Mouse (Mus musculus) inflammation-experienced regulatory T-cells, adult 16 weeks (primary cell): Measurements from ENCODE around the gene Olfr961. TPM values are rescaled to one million over a fixed set of nuclear protein-coding genes. Genes with fewer than 3 reads are reported as not detected.

ENCODE experiments used
- polyA plus RNA-seq: library from polyadenylated mRNA; unstranded; fragments of 100-300 nt; shearing (Covaris generic); gene quantifications from one replicate; pipeline ENCODE4 v1.2.1, GENCODE M21; 2017

Gene Olfr961
- not detected for polyA plus RNA-seq

DNA sequence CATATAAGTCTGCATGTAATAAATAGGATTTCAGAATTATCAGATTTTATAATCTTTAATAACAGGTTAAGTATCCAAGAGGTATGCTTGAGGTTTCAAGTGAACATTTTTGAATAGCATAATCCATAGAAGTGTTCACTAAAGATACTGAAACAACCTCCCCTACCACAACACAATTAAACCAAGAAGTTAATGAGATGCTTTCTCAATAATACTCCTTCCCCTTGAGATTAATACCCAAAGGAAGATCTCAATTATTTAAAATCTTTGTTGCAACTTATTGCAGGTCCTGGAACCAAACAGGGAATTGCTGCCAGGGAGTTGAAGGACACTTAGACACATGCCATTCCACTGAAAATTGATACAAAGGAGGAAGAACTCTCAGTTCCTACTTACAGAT is at the start of gene Olfr961:
Gene Olfr961 (plus strand): TSS at position 301 of the 400 bp plus-strand sequence.

DNA sequence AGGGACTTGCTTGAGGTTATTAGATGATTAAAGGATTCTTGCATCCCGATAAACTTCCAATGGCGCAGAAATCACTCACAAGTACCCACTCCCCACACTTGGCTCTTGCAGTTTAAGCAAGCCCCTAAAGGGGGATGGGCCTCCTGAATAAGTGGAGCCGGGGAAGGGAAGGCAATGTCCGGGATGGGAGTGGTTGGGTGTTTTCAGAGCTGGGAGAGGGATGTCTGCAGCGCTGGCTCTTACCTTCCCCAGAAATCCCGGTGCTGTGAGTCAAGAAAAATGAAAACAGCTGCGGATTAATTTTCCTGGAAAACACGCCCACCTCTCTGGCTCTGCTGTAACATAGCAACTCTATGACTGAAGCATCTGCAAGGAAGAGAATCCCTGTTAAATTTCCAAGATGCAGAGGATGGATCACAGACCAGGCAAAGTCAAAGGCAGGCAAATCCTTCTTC is 40.9 kb upstream of the Olfr961 start, which contains the start of gene AW551984:
Gene AW551984 (minus strand): TSS at position 405 of the 455 bp plus-strand sequence.

DNA sequence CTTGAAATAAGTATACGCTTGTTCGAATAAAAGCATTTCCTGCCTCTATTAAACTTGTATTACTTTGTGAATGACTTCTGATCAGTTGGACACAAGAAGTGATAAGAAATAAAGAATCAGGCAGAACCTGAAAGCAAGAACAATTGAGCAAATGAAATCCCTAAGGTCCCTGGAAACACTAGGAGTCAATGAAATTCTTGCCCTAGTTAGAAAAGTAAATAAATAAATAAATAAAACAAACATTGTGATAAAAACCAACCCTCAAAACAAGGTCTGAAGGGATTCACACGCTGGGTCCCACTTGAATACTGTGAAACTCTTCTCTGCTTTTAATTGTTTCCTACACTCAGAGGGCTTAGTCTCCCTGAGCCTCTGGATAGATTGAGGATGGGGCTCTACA is 34.5 kb upstream of the Olfr961 start, which contains the start of gene Olfr148:
Gene Olfr148 (plus strand): TSS at position 301 of the 400 bp plus-strand sequence.

DNA sequence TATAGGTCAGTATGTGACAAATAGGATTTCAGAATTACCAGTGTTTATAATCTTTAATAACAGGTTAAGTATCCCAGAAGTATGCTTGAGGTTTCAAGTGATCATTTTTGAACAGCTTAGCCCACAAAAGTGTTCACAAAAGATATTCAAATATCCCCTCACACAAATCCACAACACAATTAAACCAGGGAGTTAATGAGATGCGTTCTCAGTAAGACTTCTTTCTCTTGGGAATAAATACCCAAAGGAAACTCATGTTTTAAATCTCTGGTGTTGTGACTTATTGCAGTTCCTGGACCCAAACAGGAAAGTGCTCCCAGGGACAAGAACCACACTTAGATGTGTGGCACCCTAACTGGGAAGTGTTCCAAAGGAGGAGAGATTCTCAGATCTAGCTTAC is 23.8 kb upstream of the Olfr961 start, which contains the start of gene Olfr960:
Gene Olfr960 (plus strand): TSS at position 301 of the 400 bp plus-strand sequence.

DNA sequence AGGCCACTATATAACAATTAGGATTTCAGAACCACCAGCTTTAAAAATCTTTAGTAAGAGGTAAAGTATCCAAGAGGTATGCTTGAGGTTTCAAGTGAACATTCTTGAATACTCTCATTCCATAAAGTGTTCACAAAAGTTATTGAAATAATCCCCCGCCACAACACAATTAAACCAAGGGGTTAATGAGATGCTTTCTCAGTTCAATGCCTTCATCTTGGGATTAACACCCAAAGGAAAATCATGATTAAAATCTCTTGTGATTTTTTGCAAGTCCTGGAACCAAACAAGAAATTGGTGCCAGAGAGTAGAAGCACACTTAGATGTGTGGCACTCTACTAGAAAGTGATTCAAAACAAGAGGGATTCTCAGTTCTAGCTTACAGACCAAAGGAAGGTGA is 22.0 kb downstream of the Olfr961 start, which contains the start of gene Olfr963:
Gene Olfr963 (plus strand): TSS at position 301 of the 400 bp plus-strand sequence.

Other genes starting within 250 kb of the Olfr961 start
- gene Olfr952, start 217.9 kb upstream of the Olfr961 start, polyA plus RNA-seq, result not detected
- gene Olfr954, start 188.4 kb upstream of the Olfr961 start, polyA plus RNA-seq, result not detected
- gene Olfr955, start 173.1 kb upstream of the Olfr961 start, polyA plus RNA-seq, result not detected
- not detected for gene Olfr44, start 151.1 kb upstream of the Olfr961 start, polyA plus RNA-seq
- gene Olfr957, start 129.3 kb upstream of the Olfr961 start, polyA plus RNA-seq, result not detected
- gene Olfr958, start 91.0 kb upstream of the Olfr961 start, polyA plus RNA-seq, result not detected
- gene Olfr959, start 69.5 kb upstream of the Olfr961 start, polyA plus RNA-seq, result not detected
- gene AW551984, start 40.7 kb upstream of the Olfr961 start, polyA plus RNA-seq, result 0.18 TPM
- gene Olfr148, start 34.4 kb upstream of the Olfr961 start, polyA plus RNA-seq, result not detected
- not detected for gene Olfr960, start 23.7 kb upstream of the Olfr961 start, polyA plus RNA-seq
- gene Olfr963, start 22.1 kb downstream of the Olfr961 start, polyA plus RNA-seq, result not detected
- not detected for gene Olfr149, start 62.0 kb downstream of the Olfr961 start, polyA plus RNA-seq
- gene Olfr965, start 66.3 kb downstream of the Olfr961 start, polyA plus RNA-seq, result not detected
- not detected for gene Olfr150, start 85.9 kb downstream of the Olfr961 start, polyA plus RNA-seq
- not detected for gene Olfr967, start 101.2 kb downstream of the Olfr961 start, polyA plus RNA-seq
- gene Olfr968, start 138.2 kb downstream of the Olfr961 start, polyA plus RNA-seq, result not detected
- gene Olfr969, start 145.9 kb downstream of the Olfr961 start, polyA plus RNA-seq, result not detected
- gene Olfr970, start 163.8 kb downstream of the Olfr961 start, polyA plus RNA-seq, result not detected
- gene Olfr971, start 191.8 kb downstream of the Olfr961 start, polyA plus RNA-seq, result not detected
- not detected for gene Olfr972, start 221.3 kb downstream of the Olfr961 start, polyA plus RNA-seq